Mouse (Mus musculus) megakaryocyte progenitor cell, adult 5-6 weeks (primary cell): ENCODE data around the gene Pgc. TPM values are rescaled to one million over a fixed set of nuclear protein-coding genes. Genes with fewer than 3 reads are reported as not detected.

Experiments used
- ATAC-seq: replicated peaks from 2 replicates; pipeline ENCODE4 v1.8.0; 2016; ENCODE audit warnings: mild to moderate bottlenecking, moderate TSS enrichment, inconsistent platforms; ENCODE audit not compliant: poor library complexity
- total RNA-seq, 2 experiments: library from RNA; stranded (forward) in 1 of 2; stranded (reverse) in 1 of 2; fragments of 157-497, 149-512 nt in 1 of 2; fragments of 200-1000 nt in 1 of 2; gene quantifications; 2 replicates each; pipeline versions ENCODE4 v1.2.3 to v1.2.4; 2015 to 2017

Gene Pgc
- total RNA-seq, 2 experiments from 2014 or later, result not detected

DNA sequence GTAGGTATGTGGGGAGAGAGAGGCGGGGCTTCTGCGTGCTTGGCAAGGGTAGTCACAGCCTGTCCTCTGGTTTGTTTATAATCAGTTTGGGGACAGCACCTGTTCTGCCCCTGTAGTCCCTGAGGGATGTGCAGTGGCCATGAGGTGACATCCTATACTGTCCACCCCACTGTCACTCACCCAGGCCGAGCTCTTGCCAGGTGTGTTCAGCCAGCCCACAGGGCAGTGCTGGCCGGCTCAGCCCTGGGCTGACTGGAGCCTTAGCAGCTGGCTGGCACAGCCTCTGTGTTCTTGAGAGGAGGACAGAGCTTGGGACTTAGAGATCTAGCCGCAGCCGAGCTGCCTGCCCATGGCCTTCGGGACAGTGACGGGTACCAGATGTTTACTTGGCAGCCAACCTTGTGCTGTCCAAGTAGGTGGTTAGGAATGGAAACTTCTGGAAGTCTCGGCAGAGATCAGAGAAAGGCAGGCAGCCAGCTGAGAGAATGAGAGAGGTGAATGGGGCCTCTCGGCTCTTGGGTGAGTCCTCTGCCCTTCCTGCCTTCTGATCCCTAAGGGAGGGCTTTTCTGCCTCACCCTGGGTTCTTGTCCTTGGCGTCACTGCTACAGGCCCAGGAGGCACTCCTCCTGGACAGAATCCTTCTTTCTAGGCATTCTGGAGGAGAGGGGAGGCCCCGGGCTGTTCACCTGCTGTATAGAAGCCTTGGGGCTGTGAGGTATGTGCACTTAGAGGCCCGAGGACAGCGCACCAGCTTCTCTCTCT, 22.3 kb downstream of the Pgc start:
- no peak for ATAC-seq

DNA sequence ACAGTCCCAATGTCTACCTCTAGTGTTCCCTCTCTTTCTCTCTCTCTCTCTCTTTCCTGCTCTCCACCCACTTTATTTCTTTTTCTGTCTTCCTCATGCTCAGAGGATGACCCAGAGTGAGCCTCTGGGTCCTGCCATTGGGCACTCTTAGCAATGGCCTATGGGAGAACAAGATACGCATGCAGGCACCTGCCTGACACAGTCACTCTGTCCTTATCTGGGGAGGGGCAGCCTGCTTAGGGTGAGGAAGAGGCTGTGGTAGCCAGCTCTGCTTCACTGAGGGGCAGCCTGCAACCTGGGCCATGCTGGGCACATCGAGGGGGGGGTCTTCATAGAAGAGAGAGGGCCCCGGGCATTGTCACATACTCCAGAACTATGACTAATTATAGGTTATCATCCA, 23.0 kb downstream of the Pgc start:
- no peak for ATAC-seq

DNA sequence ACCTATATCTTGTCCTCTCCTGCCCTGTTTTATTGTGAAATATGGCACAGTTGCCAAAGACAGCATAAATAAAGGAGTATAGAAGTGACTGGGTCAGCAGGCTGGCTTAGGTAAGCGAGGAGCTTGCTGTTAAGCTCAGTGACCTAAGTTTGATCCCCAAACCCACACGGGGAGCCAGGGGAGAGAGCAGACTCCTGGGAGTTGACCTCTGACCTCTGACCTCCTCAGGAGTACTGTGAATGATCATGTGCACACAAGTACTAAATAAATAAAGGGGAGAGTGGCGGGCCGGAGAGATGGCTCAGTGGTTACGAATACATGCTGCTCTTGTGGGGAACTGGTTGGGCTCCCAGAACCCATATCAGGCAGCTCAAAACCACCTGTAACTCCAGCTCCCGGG, 23.5 kb downstream of the Pgc start:
- no peak for ATAC-seq

DNA sequence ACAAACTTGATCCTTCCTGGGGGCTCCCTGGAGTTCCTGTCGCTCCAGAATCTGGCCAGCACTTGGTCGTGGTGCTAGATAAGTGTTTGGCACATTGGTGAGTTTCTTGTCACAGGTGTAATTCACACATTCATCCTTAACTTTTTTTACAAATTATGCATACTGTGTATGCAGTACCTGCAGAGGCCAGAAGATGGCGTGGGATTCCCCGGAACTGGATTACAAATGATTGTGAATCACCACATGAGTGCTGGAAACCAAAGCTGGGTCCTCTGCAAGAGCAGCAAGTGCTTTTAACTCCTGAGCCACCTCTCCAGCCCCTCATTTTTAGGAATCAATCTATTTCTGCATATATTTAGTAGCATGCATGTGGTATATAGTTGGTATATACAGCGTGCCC, 25.2 kb downstream of the Pgc start:
- no peak for ATAC-seq

DNA sequence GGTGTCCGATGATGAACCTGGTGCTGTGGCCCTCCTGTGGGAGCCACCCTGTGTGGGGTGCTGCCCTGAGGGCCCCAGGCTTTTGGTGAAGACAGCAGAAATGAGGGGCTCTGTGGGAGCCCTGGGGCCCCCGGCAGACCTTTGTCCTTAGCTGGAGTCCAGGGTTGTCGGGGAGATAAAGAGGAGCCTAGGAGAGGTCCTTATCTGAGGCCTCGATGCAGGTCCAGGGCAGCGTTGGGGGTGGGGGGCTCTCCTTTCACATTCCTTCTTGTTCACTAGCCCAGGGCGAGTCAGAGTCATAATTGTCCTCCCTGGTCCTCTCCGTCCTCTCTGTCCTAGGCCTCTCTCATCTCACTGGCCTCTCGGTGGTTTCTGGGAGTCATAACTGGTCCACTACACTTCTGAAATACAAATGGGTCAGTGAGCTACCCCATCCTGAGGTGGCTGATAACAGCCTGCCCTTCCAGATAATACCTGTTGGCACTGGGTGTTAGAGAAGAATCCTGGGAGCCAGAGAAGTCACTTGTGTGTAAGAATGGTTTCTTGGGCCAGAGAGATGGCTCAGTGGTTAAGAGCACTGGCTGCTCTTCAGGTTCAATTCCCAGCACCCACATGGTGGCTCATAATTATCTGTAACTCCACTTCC, 26.6 kb downstream of the Pgc start:
- no peak for ATAC-seq

DNA sequence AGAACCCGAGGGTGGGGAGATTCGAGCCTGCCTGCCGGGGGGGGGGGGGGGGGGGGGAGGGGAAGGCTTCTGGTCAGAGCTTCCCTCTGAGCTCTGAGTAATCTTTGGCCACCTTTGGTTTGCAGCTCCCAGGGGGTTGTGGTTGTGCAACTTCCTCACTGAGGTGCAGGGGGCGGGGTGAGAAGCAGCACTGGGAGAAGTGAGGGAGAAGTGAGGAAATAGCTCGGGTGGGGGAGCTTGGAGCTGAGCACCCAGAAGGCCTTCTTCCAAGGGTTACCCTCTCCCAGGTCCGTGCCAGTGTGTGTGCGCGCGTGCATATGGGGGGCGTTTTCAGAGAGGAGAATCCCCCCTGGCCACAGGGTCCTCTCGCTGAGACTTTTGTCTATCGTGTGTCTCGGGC, 27.6 kb downstream of the Pgc start:
- peak; percentile 94 for ATAC-seq

DNA sequence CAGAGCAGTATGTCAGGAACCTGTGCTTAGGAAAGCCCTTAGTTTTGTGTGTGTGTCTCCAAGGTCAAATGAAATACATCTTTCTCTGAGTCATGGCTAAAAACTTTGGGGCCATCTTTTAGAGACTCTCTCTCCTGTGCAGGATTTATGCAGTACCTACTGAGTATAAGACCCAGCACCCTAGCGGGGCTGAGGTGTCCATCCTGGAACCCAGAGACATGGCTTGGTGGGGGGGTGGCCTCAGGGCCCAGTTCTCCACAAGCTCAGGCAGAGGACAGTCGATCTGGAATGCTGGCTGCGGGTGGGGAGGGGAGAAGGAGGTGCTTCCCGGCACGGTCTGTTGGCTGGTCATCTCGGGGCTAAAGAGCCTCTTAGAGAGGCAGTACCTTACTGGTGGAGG, 29.7 kb downstream of the Pgc start:
- ATAC-seq, result no peak

DNA sequence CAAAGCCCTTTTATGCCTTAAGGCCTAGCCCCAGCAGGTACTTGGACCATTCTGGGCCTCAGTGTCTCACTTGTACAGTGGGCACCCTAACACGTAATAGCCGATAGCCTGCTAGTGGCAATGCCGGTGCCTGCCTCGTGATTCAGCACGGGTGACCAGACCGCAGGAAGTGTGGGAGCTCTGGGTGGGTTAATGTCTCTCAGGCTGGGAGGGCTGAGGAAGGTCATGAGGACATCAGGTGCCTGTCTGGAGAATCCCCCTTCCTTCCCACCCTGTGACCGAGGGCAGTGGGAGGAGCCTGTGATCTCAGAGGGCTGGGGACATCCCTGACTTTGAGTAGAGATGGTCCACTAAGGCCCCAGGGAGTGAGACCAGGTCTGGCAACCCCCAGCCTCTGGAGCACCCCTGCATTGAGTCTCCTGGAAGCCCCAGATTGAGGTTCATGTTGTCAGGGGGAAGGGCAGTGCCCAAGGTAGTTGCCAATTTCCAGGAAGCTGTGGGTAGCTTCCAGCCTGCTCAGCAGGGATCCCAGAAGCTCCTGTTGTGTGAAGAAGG, 30.5 kb downstream of the Pgc start:
- ATAC-seq, result no peak

DNA sequence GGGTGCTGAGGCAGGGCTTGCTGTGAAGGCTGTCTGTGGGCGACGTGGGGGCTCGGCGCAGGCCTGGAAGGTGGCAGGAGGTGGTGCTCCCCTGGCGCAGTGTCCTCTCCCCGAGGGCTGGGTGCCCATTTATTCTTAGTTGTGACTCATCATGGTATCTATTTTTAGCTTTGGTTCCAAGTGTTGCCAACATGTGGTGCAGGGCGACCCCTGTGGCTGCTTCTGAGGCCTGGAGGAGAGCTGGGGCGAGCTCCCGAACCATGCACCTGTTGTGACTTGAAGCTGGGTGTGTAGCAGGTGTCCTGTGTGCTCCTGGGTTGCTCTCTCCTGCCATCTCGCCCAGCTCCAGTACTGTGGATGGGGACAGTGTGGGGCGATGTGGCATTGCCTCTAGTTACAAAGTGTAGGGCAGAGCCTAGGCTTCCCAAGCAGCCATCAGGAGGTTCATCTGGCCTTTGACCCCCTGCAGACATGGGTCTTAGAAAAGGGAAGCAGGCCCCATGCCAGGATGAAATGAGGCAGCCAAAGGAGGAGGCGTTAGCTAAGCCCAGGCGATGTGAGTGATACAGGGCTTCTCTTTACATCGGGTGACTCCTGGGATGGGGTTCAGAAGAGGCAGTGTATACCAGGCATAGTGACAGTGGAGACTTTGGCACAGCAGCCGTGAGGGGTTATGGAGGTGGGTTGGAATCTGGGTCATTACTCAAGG, 33.2 kb downstream of the Pgc start:
- peak; percentile 81 for ATAC-seq

DNA sequence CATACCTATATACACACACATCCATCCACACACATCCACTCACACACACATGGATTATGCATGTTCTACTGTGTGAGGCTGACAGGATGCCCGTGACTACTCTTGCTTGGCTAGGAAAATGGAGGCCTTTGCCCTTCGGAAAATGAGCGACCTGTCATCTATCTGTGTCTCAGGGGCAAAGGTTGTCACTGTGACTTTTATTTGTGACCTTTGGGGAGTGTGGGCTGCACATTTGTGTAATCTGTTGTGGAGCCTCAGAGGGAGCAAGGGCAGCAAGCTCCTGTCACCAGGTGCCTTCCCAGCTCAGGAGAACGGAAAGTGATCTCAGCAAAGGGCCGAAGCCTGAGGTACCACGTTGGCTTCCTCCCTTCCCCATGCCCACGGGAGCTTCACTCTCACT, 35.4 kb downstream of the Pgc start:
- no peak for ATAC-seq

DNA sequence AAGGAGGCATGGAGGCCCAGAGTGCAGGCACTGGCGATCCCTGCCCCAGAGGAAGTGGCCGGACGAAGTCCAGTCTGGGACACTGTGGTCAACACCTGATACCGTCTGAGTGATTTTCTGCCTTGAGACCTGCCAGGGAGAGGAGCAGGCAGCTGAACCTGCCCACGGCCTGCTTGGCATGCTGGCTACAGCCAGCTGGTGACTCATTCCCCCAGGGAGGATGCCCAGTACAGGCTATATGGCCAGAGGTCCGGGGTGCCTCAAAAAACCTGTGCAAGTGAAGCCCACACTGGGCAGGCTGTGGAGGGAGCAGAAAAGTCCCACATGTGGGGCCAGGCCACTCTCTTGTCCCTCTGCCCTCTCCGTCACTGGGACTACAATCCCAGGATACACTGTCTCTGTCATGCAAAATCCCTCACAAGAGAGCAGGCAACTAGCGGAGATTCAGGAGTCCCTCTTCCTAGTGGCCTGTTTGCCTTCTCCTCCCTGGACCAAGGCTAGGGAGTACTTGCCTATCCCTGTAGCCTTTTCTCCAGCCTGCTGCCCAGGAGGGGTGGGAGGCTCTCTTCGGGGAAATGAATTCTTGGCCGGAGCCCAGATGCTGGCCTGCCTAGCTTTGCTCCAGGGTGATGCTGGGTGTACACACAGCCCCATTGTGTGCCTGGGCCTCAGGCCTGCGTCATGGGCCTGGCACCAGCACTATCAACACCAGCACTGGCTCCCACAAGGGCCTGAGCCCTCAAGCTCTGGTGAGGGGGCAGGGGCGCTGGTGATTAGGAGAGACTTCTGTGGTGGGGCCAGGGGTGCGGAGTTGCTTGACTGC, 36.1 kb downstream of the Pgc start:
- no peak for ATAC-seq

DNA sequence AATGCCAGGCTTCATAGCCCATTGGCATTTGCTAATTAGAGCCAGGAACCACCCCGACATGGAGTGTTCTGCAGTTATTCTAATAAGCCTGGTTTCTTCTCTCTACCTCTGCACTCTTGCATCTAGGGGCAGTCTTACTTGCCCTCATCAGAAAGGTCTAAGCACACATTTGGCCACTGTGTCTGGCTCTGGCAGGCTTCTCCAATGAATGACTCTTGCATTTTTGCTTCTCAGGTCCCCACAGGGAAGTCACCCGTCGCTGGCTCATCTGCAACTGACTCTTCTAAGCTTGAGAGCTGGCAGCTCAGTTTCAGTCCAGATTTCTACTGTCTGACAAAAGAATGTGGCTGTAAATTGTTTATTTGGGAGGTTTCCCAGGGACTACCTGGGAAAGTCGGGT, 39.3 kb downstream of the Pgc start:
- ATAC-seq, result no peak

DNA sequence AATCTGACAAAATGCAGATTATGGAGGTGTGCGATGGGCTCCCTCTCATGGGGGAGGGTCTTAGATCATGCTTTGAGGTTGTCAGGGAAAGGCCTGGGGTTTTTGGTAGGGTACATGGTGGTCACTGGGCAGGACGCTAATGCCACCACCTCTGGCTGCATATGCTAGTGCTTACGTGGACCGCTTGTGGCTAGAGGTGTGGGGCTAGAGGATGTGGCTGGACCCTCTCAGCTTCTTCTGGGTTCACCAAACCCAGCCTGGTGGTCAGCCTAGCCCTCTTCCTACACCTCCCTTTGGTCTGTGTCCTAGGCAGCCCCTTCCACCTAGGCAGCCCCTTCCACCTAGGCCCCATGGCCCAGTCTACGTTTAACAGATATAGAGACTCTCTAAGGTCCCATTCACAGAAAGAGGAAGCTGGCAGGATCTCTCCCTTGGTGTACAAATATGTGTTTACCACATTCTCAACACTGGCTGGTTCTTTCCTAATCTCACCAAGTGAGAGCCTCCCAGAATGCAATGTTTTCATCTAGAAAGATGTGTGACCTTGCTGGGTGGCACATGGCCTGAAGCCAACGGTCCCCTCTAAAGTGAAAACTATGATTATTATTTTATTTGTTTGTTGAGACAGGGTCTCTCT, 39.9 kb downstream of the Pgc start:
- ATAC-seq, result peak; percentile 63

DNA sequence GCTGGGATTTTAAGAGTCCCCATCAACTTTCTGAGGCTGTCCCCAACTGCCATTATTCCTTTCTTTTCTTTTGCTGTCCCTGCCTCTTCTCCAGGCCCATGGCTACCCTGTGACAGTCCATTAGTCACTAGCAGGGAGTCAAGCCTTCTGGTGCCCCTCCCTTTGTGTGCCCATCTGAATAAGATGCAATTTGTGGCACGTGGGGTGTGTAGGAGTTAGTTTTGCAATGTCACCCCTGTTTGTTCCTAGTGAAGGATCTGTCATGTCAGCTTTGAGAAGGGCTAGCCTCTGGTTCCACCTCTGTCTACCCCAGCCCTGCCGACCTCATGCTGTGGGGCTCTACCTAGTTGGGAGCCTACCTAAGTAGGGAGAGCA, 40.4 kb downstream of the Pgc start:
- peak; percentile 15; the same call in 1 of the 2 replicates for ATAC-seq

DNA sequence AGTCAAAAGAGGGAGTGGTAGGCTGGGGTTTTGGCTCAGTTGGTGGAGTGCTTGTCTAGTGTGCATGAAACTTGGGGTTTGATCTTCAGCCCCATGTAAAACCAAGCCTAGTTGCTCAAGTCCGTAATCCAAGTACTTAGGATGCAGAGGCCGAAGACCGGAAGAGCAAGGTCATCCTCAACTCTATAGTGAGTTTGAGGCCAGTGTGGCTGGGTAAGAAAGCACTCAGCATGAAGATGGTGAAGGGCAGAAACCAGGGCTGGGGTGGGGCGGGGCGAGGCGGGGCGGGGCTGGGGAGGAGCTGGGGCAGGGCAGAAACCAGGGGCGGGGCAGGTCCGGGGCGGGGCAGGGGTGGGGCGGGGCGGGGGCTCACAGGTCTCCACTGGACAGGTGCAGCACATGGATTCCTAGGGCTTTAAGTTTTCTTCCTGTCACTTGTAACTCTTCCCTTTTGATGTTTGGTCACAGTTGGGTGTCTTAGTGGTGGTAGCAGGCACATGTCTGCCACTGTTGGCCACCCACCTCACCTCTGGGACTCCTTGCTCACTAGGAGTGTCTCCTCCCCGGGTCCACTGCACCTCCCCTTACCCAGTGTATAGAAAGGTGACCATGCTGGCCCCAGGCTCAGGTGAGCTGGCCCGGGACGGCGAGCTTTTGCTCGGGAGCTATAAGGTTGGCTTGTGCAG, 41.0 kb downstream of the Pgc start:
- no peak for ATAC-seq

DNA sequence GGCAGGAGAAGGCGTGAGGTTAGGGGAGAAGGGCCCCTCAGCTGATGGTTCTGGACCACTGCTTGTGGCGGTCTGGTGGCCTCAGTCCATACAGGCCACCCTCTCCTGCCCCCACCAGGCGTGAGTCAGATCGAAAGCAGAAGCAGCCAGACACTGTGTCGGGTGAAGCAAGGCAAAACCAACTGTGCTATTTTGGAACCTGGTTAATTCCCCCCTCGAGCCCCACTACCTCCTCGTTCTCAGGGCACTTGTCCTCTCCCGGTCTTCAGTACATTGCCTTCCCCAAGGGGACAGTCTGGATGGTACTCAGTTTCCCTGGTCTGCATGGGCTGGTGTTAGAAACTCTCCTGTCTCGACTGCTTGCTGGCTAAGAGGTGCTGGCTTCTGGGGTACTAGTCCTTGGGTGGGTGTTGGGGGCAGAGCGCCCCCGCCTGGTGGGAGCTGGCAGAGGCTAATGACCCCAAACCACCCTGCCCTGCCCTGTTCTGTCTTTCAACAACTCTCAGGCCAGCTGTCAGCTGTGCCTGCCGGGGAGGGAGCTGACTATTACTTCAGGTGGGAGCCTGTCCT, 42.1 kb downstream of the Pgc start:
- peak; percentile 72 for ATAC-seq

DNA sequence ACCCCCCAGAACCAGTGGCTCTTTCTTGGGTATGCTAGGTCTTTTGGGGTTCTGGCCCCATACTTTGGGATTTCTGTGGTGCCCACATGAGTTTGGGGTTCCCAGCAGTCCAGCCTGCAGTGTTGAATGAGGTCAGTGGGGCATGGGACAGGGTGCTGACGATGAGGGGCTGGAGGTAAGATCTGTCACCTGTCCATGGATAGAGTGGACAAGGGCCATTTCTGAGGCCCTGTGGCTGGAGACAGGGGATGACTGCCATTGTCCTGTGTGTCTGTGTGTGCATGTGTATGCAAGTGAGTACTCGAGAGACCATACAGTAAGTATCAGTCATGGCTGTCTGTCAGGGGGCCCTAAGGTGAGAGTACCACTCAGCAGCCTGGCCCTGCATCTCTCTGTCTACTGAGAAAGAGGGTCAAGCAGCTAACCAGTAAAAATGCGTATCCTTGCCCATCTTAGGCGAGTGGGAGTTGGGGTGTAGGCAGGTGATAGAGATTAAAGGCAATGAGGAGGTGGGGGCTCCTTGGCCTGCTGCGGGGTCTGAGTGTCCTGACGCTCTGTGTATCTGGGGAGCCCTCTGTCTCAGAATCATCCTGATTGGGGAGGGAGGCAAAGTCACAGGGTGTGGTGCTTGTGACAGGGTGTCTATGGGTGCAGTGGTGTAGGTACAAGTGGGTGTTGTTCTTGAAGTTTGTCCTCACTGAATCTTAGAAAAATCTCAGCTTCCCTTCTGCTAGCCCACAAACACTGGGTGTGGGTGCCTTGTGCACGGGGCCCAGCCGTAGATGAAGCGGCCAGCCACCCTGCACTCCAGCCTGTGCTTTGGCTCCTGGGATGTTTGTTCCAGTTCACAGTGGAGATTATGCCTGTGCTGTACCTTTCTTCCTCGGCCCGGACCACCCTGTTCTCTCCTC, 43.0 kb downstream of the Pgc start:
- ATAC-seq, result no peak

DNA sequence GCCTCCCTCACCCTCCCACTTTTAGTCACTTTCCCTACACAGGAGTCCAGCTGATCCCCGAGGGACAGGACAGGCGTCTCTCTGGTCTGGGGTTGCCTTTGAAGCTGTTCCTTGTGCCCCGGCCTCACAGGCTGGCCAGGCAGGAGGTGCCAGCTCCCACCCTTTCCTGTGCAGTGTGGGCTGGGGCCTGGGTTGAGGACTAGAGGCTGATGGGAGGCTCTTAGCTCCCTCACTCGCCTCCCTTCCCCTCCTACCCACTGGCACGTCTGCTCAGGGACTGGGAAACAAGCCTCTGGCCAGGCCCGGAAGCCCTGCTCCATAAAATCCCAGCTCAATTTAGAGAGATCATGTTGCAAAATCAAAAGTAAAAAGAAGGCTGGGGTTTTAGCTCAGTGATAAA, 47.0 kb downstream of the Pgc start:
- no peak for ATAC-seq

DNA sequence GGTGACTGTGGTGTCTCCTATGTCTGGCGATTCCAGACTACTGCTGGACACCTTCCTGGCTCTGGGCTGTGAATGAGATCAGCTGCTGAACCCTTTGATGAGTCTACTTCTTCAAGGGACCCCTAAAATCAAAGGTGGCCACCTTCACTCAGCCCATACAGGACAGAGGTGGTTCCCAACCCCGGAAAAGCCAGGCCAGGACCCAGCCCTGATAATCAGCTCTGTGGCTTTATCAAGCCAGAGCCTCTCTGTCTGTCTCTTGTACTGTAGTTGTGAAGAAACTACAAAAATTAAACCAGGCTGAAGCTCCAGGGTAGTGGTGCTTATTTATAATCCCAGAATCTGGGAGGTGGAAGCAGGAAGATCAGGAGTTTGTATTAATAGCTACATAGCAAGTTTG, 50.5 kb downstream of the Pgc start:
- peak; percentile 54 for ATAC-seq
